Mouse (Mus musculus) forebrain, postnatal 0 days (tissue): ENCODE data around the gene Creld1. TPM values are rescaled to one million over a fixed set of nuclear protein-coding genes. Genes with fewer than 3 reads are reported as not detected.

Experiments
- ATAC-seq: fragments of 200-750 bp; cut with Nextera tagmentation; 2 replicates; pipeline ENCODE4 v1.8.0; 2017; ENCODE audit warnings: mild to moderate bottlenecking, moderate library complexity
- DNase-seq: peaks from one replicate; pipeline ENCODE4 v3.0.0-alpha.2; 2015
- H3K27ac ChIP-seq: fragments of 300-500 bp; sonication (generic); 2 replicates; pipeline ENCODE4 v1.5.1; 2014; ENCODE audit warnings: low read depth, mild to moderate bottlenecking, antibody characterized with exemption, low read length, moderate library complexity, mixed read lengths
- H3K27me3 ChIP-seq: fragments of 300-500 bp; sonication (generic); 2 replicates; pipeline ENCODE4 v1.6.1; 2014; ENCODE audit warnings: mild to moderate bottlenecking, low read length, mixed read lengths; ENCODE audit not compliant: insufficient read depth
- H3K36me3 ChIP-seq: fragments of 300-500 bp; sonication (generic); 2 replicates; pipeline ENCODE4 v1.6.1; 2014; ENCODE audit warnings: mild to moderate bottlenecking, moderate library complexity; ENCODE audit not compliant: insufficient read depth
- H3K4me1 ChIP-seq: fragments of 300-500 bp; sonication (generic); 2 replicates; pipeline ENCODE4 v1.6.1; 2014; ENCODE audit warnings: antibody characterized with exemption; ENCODE audit not compliant: insufficient read depth
- H3K4me2 ChIP-seq: fragments of 300-500 bp; sonication (generic); 2 replicates; pipeline ENCODE4 v1.6.1; 2014; ENCODE audit warnings: low read depth, mild to moderate bottlenecking, moderate library complexity
- H3K4me3 ChIP-seq: fragments of 300-500 bp; sonication (generic); 2 replicates; pipeline ENCODE4 v1.5.1; 2014; ENCODE audit warnings: low read depth, low read length, mixed read lengths
- H3K9ac ChIP-seq: fragments of 300-500 bp; sonication (generic); 2 replicates; pipeline ENCODE4 v1.6.1; 2014; ENCODE audit warnings: mild to moderate bottlenecking
- H3K9me3 ChIP-seq: fragments of 300-500 bp; sonication (generic); 2 replicates; pipeline ENCODE4 v1.6.1; 2016; ENCODE audit warnings: low read length
- CTCF ChIP-seq: sonication (generic); IDR thresholded peaks from 2 replicates; pipeline ENCODE4 v1.5.1; 2016; ENCODE audit warnings: antibody characterized with exemption, control low read depth, low read depth
- WGBS: fragments of 180-500 bp; shearing (Covaris S2); extraction: QIAGEN DNeasy Blood & Tissue Kit; methylation state at CpG from one replicate; pipeline ENCODE4 v1.1.7; 2014; 5-methylcytosine and 5-hydroxymethylcytosine counted together
- polyA plus RNA-seq: library from polyadenylated mRNA; unstranded; fragments of >200 nt; fragmentation: Nextera tagmentation; extraction: Ambion mirVana; gene quantifications from 2 replicates; pipeline ENCODE4 v1.2.1, GENCODE M21; 2015
- total RNA-seq: library from RNA; depleted of rRNA; stranded (reverse); fragments of >200 nt; gene quantifications from 2 replicates; pipeline ENCODE4 v1.2.3, GENCODE M21; 2014

Creld1 gene
- total and polyA plus RNA-seq, 2 experiments from 2014 or later = 34.0 to 52.7 TPM

DNA sequence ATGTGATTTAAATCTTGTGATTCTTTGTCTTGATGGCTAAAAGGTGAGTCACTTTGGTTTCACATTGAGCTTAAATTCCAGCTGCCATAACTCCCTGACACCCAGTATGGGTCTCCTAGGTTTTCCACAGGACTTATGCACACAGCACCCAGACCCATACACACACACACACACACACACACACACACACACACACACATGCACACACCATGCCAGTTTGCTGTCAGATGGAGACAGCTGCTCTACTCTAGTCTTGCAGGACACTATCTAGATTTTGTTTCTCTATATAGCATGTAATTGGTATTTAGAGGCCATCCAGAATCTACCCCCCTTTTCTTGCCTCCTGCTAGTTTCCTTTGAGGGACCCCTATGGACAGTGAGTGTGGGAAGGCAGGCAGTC is 24.0 kb downstream of the Creld1 start:
- H3K4me1 ChIP-seq = no peaks in the 10 kb centered on the region
- H3K36me3 ChIP-seq = no peaks in the 10 kb centered on the region
- no peak overlapping the region for H3K4me2 ChIP-seq
- no peak overlapping the region for H3K27ac ChIP-seq
- ATAC-seq (no peak), DNase-seq (no peak)
- H3K4me3 ChIP-seq = no peak overlapping the region
- H3K9me3 ChIP-seq = no peaks in the 10 kb centered on the region
- TF ChIP-seq CTCF = no peak
- H3K9ac ChIP-seq = no peak overlapping the region
- H3K27me3 ChIP-seq = no peaks in the 10 kb centered on the region

DNA sequence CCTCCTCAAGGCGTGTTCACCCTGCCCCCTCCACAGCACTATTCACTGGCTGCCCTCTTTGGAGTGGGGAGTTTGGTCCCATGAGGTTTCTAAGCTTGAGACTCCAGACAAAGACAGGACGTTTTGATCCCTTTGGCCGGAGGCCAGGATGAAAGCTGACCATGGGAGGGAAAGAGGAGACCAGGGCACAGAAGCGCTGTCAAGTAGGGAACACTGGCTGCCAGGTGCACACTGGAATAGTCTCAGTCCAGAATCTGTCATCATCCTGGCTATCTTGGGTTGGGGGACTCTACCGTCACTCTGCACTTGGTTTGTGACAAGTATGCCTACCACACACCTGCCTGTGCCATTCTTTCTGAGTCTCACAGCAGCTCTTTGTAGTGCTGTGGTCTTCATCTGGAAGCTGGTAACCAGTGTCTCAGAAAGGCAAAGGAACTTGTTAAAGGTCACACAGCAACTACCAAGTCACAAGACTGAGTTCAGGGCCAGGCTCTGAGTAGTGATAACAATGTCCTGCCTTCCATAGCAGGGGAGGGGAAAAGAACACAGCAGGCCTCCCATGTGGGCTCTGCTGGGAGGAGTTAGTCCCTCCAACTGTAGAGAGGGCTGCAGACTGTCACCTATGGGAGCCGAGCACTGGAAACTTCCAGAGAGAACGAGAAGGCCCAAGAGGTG is 25.3 kb downstream of the Creld1 start:
- ATAC-seq (no peak), DNase-seq (no peak)
- no peak overlapping the region for H3K9ac ChIP-seq
- no peak for TF ChIP-seq CTCF
- no peak overlapping the region for H3K4me3 ChIP-seq
- no peak overlapping the region for H3K4me2 ChIP-seq
- peaks cover 5% of the 10 kb centered on the region; the same call in 1 of the 2 replicates for H3K36me3 ChIP-seq
- no peaks in the 10 kb centered on the region for H3K27me3 ChIP-seq
- 55% methylated on average over 7 of the region's 7 CpGs for WGBS
- H3K27ac ChIP-seq = no peak overlapping the region
- no peaks in the 10 kb centered on the region for H3K4me1 ChIP-seq
- no peaks in the 10 kb centered on the region for H3K9me3 ChIP-seq

DNA sequence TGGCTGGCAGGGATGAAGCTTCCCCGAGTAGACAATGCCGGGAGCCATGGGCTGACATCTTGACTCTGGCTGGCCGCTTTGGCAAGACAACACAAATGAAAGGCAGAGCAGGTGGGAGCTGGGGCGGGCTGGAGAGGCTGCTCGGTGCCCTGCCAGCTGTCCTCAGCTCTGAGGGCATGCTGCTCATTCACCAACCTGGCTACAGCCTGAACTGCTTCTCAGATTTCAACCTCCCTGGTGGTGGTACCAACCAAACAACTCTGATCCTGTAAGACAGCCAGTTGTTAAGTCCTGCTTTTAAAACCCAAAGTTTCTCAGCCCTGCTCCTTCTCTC is 25.8 kb downstream of the Creld1 start:
- 34% methylated on average over 5 of the region's 5 CpGs for whole genome bisulfite sequencing
- Histone ChIP-seq H3K9ac (no peak overlapping the region), H3K4me1 (no peaks in the 10 kb centered on the region), H3K36me3 (peaks cover 9% of the 10 kb centered on the region), H3K27me3 (no peaks in the 10 kb centered on the region), H3K4me2 (no peak overlapping the region), H3K27ac (no peak overlapping the region), H3K9me3 (no peaks in the 10 kb centered on the region), H3K4me3 (no peak overlapping the region)
- DNase-seq (no peak), ATAC-seq (no peak)
- TF ChIP-seq CTCF = no peak

GRCm38 (mm10) chr6:113513944-113514343 is 30.8 kb downstream of the Creld1 start:
- Histone ChIP-seq H3K27ac (no peak overlapping the region), H3K9ac (no peak overlapping the region), H3K4me1 (no peaks in the 10 kb centered on the region), H3K36me3 (peaks cover 60% of the 10 kb centered on the region), H3K4me3 (no peak overlapping the region), H3K9me3 (no peaks in the 10 kb centered on the region), H3K4me2 (no peak overlapping the region), H3K27me3 (no peaks in the 10 kb centered on the region)
- ATAC-seq (no peak), DNase-seq (no peak)
- no peak for TF ChIP-seq CTCF
- WGBS = 96% methylated on average over 6 of the region's 6 CpGs

DNA sequence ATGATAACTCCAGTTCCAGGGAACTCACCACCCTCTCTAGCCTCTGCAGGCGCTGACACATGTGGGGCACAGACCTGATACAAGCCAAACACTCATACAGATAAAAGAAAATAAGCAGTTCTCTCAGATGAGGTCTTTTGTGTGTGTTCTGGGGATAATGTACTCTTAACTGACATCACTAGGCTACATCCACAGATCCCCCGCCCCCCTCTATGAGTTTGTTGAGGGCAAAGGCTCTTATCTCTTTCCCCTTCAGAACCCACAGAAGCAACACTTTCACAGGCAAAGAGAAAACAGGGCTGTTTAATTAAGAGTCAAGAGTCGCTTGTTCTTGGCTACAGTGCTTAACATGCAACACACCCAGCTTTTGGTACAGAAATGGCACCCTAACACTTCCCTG is 31.5 kb downstream of the Creld1 start:
- peaks cover 66% of the 10 kb centered on the region for H3K36me3 ChIP-seq
- H3K9me3 ChIP-seq = no peaks in the 10 kb centered on the region
- no peak for ATAC-seq
- no peak overlapping the region for H3K9ac ChIP-seq
- H3K27ac ChIP-seq = no peak overlapping the region
- H3K4me2 ChIP-seq = no peak overlapping the region
- DNase-seq = no peak
- TF ChIP-seq CTCF = no peak
- no peak overlapping the region for H3K4me3 ChIP-seq
- no peaks in the 10 kb centered on the region for H3K4me1 ChIP-seq
- no peaks in the 10 kb centered on the region for H3K27me3 ChIP-seq
- 98% methylated on average over 3 of the region's 3 CpGs for WGBS

DNA sequence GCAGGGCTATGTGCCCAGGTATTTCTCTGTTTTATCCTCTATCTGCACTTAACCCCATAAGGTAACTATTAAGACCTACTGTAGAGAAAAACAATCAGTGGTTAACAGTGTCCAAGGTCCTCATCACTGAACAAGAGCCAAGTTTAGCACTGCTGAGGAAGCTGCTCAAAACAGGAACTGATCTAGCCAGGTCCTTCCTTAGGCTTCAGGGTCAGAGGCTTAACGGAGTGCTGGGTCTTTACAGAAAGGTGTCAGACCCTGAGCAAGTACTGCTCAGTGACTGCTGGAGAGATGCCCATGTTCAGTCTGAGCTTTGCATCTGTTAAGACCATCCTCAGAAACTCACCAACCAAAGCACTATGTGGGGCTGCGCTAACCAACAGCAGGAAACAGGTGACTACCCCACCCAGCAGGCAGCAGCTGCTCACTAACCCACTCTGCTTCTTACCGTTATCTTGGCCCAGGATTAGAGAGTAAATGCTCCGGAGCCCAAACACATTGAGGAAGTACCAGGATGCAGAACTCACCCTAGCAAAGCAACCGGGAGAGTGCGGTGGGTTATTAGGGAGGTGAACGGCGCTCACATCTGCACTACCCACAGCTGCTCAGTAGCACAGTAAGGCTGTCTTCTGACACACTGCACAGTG is 34.5 kb downstream of the Creld1 start:
- DNase-seq = no peak
- Histone ChIP-seq H3K27ac (no peak overlapping the region), H3K9me3 (no peaks in the 10 kb centered on the region), H3K4me3 (no peak overlapping the region), H3K36me3 (peaks cover 96% of the 10 kb centered on the region), H3K27me3 (no peaks in the 10 kb centered on the region), H3K9ac (no peak overlapping the region), H3K4me1 (no peaks in the 10 kb centered on the region), H3K4me2 (no peak overlapping the region)
- TF ChIP-seq CTCF = no peak
- 96% methylated on average over 8 of the region's 8 CpGs for WGBS
- ATAC-seq = no peak

- ATAC-seq = no peak
- H3K27me3 ChIP-seq = no peaks in the 10 kb centered on the region
- no peak overlapping the region for H3K4me3 ChIP-seq
- no peak overlapping the region for H3K9ac ChIP-seq
- TF ChIP-seq CTCF = no peak
- WGBS = 68% methylated on average over 1 of the region's 1 CpGs
- H3K4me1 ChIP-seq = no peaks in the 10 kb centered on the region
- H3K36me3 ChIP-seq = peaks cover 55% of the 10 kb centered on the region
- DNase-seq = no peak
- H3K4me2 ChIP-seq = no peak overlapping the region
- no peak overlapping the region for H3K27ac ChIP-seq
- H3K9me3 ChIP-seq = no peaks in the 10 kb centered on the region
Measured at GRCm38 (mm10) chr6:113522310-113522709, 39.2 kb downstream of the Creld1 start.
